Mouse (Mus musculus): ENCODE data around the gene Scrt2.
"Not testable (repeated sequence)": the region's sequence is repeated elsewhere in the genome, so short reads cannot be mapped to it uniquely, and the experiment has no call there.

The Scrt2 gene

GRCm38 (mm10) chr2:152080685-152081541, at the start of gene Scrt2:
TSS of gene Scrt2 (plus strand) at chr2:152081529.
- no peak for DNase-seq (ENCODE audit: extremely low read depth, low read depth, low spot score)

- no peak for DNase-seq (ENCODE audit: extremely low read depth, low read depth, low spot score)
These were observed 41.2 kb upstream of the Scrt2 start for GRCm38 (mm10) chr2:152040101-152040500.

GRCm38 (mm10) chr2:152047116-152048002, 34.0 kb upstream of the Scrt2 start:
- DNase-seq (ENCODE audit: extremely low read depth, low read depth, low spot score): no peak

GRCm38 (mm10) chr2:152048003-152048980, 33.0 kb upstream of the Scrt2 start:
- DNase-seq (ENCODE audit: extremely low read depth, low read depth, low spot score): no peak

- no peak for DNase-seq (ENCODE audit: extremely low read depth, low read depth, low spot score)
These were observed 32.3 kb upstream of the Scrt2 start for GRCm38 (mm10) chr2:152048981-152049441.

GRCm38 (mm10) chr2:152049611-152050270, 31.6 kb upstream of the Scrt2 start:
- no peak for DNase-seq (ENCODE audit: extremely low read depth, low read depth, low spot score)

GRCm38 (mm10) chr2:152050316-152050715, 31.0 kb upstream of the Scrt2 start:
- DNase-seq (ENCODE audit: extremely low read depth, low read depth, low spot score): no peak

GRCm38 (mm10) chr2:152051985-152052384, 29.3 kb upstream of the Scrt2 start:
- no peak for DNase-seq (ENCODE audit: extremely low read depth, low read depth, low spot score)

- DNase-seq (ENCODE audit: extremely low read depth, low read depth, low spot score): no peak
These were observed 25.9 kb upstream of the Scrt2 start for GRCm38 (mm10) chr2:152055406-152055805.

GRCm38 (mm10) chr2:152056368-152057251, 24.7 kb upstream of the Scrt2 start:
- DNase-seq (ENCODE audit: extremely low read depth, low read depth, low spot score): no peak

GRCm38 (mm10) chr2:152057252-152057563, 24.1 kb upstream of the Scrt2 start:
- no peak for DNase-seq (ENCODE audit: extremely low read depth, low read depth, low spot score)

- not testable (repeated sequence) for DNase-seq (ENCODE audit: extremely low read depth, low read depth, low spot score)
These were observed 18.5 kb upstream of the Scrt2 start for GRCm38 (mm10) chr2:152062817-152063216.

GRCm38 (mm10) chr2:152068660-152069433, 12.5 kb upstream of the Scrt2 start:
- no peak for DNase-seq (ENCODE audit: extremely low read depth, low read depth, low spot score)

- DNase-seq (ENCODE audit: extremely low read depth, low read depth, low spot score): no peak
These were observed 11.9 kb upstream of the Scrt2 start for GRCm38 (mm10) chr2:152069434-152069786.

GRCm38 (mm10) chr2:152069941-152070340, 11.4 kb upstream of the Scrt2 start:
- DNase-seq (ENCODE audit: extremely low read depth, low read depth, low spot score): no peak

- no peak for DNase-seq (ENCODE audit: extremely low read depth, low read depth, low spot score)
These were observed 6.8 kb upstream of the Scrt2 start for GRCm38 (mm10) chr2:152074521-152074920.

- no peak for DNase-seq (ENCODE audit: extremely low read depth, low read depth, low spot score)
These were observed 5.9 kb upstream of the Scrt2 start for GRCm38 (mm10) chr2:152075294-152075889.

GRCm38 (mm10) chr2:152077337-152077736, 4.0 kb upstream of the Scrt2 start:
- no peak for DNase-seq (ENCODE audit: extremely low read depth, low read depth, low spot score)
